Mouse (Mus musculus): ENCODE measurements at regions not wholly inside any gene's neighbourhood (a gene's known extent, or its start where the extent isn't known, plus 50 kb on each side); places are given as distances from the start of the nearest gene placed in this dataset.

GRCm38 (mm10) chr3:60407426-60407825 is 65.2 kb upstream of the Mbnl1 start:
- no peak for TF ChIP-seq EP300 (IDR thresholded peaks at IDR 0.05; ENCODE audit: low read depth)
- no peak for TF ChIP-seq CTCF (IDR thresholded peaks at IDR 0.05; ENCODE audit: low read depth)

All from liver, embryonic 14.5 days (tissue).